Mouse (Mus musculus): ENCODE results near the gene D1Pas1. TPM values are rescaled to one million over a fixed set of nuclear protein-coding genes. Genes with fewer than 3 reads are reported as not detected.

Gene D1Pas1
- not detected for total RNA-seq (2023)

DNA sequence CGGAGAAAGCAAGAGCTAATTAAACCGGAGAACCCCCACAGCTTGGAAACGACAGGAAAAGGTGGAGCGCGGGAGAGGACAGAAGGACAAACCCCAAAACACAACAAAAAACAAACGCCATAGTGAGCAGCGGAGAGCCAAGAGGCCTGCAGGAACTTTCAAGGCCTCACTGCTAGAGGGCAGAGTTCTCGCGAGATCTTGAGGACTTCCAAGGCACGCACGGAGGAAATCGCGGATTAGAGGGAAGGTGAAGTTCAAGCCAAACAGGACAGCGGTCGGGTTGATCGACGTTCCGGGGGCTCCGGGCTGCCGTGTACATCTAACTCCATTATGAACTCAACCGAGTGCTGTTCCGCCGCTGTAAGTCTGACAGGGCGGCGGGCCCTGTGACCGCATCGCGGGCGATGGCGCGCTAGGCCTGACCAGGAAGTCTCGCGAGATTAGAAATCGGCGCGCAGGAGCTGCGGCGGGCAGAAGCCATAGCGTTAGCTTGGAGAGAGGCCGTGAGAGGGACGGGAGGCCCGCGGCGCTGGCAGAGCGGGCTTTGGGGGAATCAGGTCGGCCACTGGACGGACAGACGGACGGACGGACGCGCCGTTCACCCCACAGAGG, at the start of gene D1Pas1:
TSS of gene D1Pas1 (plus strand) at position 216 of the 612 bp plus-strand sequence.

Other genes starting within 250 kb of the D1Pas1 start
- gene Rrp15, start 218.1 kb upstream of the D1Pas1 start, total RNA-seq (2023), result 10 to 100 TPM; 20.9 to 25.4 TPM
- not detected for gene Spata17, start 248.0 kb downstream of the D1Pas1 start, total RNA-seq (2023)
- 10 to 100 TPM; 26.1 to 35.4 TPM for gene Gpatch2, start 248.1 kb downstream of the D1Pas1 start, total RNA-seq (2023)

Data from B cell, adult 67 days (primary cell).